Mouse (Mus musculus): ENCODE measurements around the gene Pyroxd2.

DNA sequence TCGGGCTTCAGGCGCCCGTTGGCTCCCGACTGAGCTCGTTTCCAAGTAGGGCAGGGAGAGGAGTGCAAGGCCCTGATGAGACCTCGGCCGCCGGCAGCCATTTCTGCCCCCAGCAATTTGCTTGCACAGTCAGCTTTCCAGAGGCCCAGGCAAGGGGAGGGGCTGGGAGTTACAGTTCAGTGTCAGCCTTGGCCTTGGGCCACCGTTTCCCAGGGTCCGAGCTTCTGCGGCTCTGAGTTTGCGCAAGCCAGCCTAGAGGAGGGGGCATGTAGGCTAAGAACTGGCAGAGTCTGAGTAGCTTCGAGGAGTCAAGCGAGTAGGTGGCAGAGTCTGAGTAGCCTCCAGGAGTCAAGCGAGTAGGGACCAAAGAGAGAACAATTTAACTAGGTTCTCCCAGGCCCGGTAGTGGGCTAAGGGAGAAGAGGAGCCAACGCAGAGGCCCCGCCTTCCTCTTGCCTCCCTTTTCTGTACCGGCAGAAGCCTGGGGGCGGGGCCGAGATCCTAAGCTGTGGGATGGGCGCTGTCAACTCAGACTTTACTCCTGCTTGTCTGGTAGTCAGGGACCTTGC is at the start of gene Pyroxd2:
- TF ChIP-seq CTCF (IDR thresholded peaks at IDR 0.05; ENCODE audit: control insufficient read depth, insufficient read depth, insufficient replicate concordance, low read depth, low read length) (no peak), POLR2A (IDR thresholded peaks at IDR 0.05; ENCODE audit: control insufficient read depth, low read depth, low read length) (0 out of 2 replicates have a peak, but pooled peaks have one; percentile 41)

Measured in testis, adult 2 months (tissue).